Mouse (Mus musculus) olfactory bulb, adult 2 months (tissue): Measurements from ENCODE around the gene Rin2. TPM values are rescaled to one million over a fixed set of nuclear protein-coding genes. Genes with fewer than 3 reads are reported as not detected.
A peak's percentile ranks its signal among the peaks of the same experiment; 100 is the strongest.

Experiments
- H3K27ac ChIP-seq: fragments of 200-500 bp; 2 replicates; pipeline ENCODE4 v1.5.1; 2012; ENCODE audit warnings: low read depth, low read length; ENCODE audit not compliant: insufficient read depth
- H3K4me1 ChIP-seq: fragments of 200-500 bp; 2 replicates; pipeline ENCODE4 v1.6.1; 2012; ENCODE audit warnings: low read length; ENCODE audit not compliant: control insufficient read depth, insufficient read depth
- H3K4me3 ChIP-seq: fragments of 200-500 bp; 2 replicates; pipeline ENCODE4 v1.5.1; 2012; ENCODE audit warnings: mild to moderate bottlenecking, low read depth, low read length, moderate library complexity; ENCODE audit not compliant: insufficient read depth
- CTCF ChIP-seq: fragments of 200-500 bp; IDR thresholded peaks from 2 replicates; pipeline ENCODE4 v1.5.1; 2012; ENCODE audit warnings: low read depth, mild to moderate bottlenecking, low read length, moderate library complexity; ENCODE audit not compliant: insufficient read depth
- POLR2A ChIP-seq: fragments of 200-500 bp; IDR thresholded peaks from 2 replicates; pipeline ENCODE4 v1.6.1; 2012; ENCODE audit warnings: mild to moderate bottlenecking, low read depth, low read length, moderate library complexity; ENCODE audit not compliant: insufficient read depth
- WGBS: fragments of 180-500 bp; shearing (Covaris S2); methylation state at CpG from one replicate; pipeline ENCODE4 v1.1.7; 2018; 5-methylcytosine and 5-hydroxymethylcytosine counted together
- polyA plus RNA-seq: library from polyadenylated mRNA; stranded (reverse); fragments of >200 nt; gene quantifications from 2 replicates; pipeline ENCODE4 v1.2.4, GENCODE M21; 2012; ENCODE audit warnings: low replicate concordance; ENCODE audit not compliant: missing spikeins, insufficient read depth, insufficient read length

Rin2 gene
- polyA plus RNA-seq, 1 experiment, result not detected

DNA sequence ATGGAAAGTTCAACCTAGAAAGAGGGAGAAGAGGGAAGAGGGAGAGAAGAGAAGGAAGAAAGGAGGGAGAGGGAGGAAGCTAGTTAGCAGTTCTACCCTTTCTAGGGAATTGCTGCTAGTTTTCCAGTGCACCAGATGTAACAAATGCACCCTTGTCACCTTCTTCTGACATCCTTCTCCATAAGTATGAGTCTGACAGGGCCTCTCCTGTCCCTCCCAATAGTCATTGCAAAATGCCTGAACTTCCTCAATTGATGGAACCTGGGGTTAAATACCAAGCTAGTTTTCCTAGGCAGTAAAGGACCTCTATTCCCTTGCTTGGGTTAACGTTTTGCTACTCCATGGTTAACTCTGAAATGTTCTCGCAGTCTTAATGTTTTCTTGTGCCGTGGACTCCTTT, 149.7 kb downstream of the Rin2 start:
- WGBS, result 90% methylated on average over 3 of the region's 3 CpGs

DNA sequence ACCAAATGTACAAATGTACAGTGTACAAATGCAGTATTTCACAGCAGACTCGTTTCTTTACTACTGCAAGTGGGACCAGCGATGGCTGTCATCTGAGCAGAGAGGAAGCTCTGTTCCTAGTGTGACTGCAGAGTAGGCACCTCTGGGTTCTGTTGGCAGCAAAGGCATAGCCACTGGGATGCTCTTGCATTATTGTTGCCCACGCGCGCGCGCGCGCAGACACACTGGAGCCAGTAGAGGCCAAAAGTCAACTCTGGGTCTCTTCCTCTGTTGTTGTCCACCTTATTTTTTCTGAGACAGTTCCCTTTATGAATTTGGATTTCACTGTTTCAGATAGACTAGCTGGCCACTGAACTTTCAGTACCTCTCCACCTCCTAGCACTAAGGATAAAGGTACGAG, 150.2 kb downstream of the Rin2 start:
- Histone ChIP-seq H3K4me3 (no peak overlapping the region), H3K27ac (no peak overlapping the region), H3K4me1 (no peaks in the 10 kb centered on the region)
- TF ChIP-seq CTCF, result no peak
- no peak for TF ChIP-seq POLR2A
- WGBS, result 97% methylated on average over 10 of the region's 10 CpGs

More for the DNA sequence above, 149.7 kb downstream of the Rin2 start:
- Histone ChIP-seq H3K27ac (no peak overlapping the region), H3K4me3 (no peak overlapping the region), H3K4me1 (no peaks in the 10 kb centered on the region)
- TF ChIP-seq CTCF (no peak), POLR2A (no peak)

DNA sequence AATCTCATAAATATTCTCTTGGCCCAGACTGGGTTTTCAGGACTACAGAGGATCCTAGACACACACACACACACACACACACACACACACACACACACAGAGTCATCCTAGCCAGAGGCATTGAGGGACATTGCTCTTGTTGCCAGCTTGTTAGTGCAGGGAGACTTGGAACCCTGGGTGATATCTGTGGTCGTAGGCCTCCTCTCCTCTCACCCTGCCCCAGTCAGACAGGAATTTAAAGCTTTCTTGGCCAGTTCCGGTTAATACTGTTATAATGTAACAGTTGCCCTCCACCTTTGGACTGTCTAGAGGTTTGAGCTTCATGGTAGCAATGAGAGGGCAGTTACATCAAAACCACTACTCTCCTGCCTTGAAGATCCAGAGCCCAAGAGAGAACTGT, 152.9 kb downstream of the Rin2 start:
- H3K4me1 ChIP-seq, result peaks cover 7% of the 10 kb centered on the region
- no peak overlapping the region for H3K4me3 ChIP-seq
- TF ChIP-seq CTCF (no peak), POLR2A (no peak)
- 78% methylated on average over 2 of the region's 2 CpGs for WGBS
- H3K27ac ChIP-seq, result no peak overlapping the region

DNA sequence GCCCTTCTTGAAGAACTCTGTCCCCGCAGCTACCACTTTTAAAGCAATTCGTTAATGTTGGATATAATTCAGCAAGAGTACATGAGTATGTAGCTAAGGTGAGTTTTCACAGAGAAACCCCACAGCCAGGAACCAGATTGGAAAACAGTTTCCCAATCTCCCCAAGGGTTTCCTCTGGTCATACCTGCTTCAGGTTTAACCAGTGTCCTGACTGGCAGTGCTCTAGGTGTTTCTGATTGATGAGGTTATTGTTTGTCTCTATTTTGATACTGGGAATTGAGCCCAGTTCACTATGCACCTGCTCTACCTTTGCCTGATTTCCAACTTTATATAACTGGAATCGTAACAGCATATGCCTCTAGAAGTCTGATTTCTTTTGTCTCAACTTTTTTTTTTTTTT, 153.6 kb downstream of the Rin2 start:
- Histone ChIP-seq H3K27ac (no peak overlapping the region), H3K4me1 (peaks cover 7% of the 10 kb centered on the region), H3K4me3 (no peak overlapping the region)
- WGBS, result 88% methylated on average over 3 of the region's 3 CpGs
- no peak for TF ChIP-seq CTCF
- no peak for TF ChIP-seq POLR2A

DNA sequence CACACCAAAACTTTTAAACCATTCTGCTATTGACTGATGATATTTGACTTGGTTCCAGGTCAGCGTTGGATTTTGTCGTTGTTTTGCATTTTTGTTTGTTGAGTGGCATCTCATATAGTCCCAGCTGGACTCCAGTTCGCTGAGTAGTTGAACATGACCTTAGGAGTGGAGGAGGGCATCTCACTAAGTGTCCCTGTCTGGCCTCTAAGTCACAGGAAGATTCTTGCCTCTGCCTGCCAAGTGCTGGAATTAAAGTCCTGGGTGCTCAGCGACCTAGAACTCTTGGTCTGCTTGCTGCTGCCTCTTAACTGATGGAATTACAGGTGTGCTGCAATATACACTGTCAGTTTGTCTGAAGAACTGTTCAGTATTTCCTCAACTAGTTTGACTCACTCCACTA, 154.2 kb downstream of the Rin2 start:
- H3K4me1 ChIP-seq, result peaks cover 7% of the 10 kb centered on the region
- H3K27ac ChIP-seq, result no peak overlapping the region
- TF ChIP-seq CTCF (no peak), POLR2A (no peak)
- H3K4me3 ChIP-seq, result no peak overlapping the region
- WGBS, result 87% methylated on average over 4 of the region's 4 CpGs

DNA sequence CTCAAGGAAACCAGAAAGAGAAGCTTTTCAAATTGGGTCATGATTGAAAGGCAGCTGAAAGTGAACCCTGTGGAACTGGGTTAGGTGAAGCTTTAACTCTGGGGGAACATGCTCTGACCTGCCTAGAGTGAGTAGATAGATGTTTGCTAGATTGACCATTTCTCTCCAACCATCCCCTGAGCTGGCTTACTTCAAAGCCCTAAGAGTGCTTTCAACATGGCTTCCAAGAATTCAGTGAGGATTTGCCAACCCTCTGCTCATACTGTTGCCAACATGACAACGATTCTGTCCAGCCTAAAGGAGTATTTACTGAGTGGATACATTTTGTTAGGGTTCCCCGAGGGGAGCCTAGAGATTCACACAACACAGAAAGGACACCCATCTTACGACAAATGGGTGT, 155.4 kb downstream of the Rin2 start:
- Histone ChIP-seq H3K4me3 (no peak overlapping the region), H3K4me1 (peaks cover 7% of the 10 kb centered on the region), H3K27ac (no peak overlapping the region)
- 76% methylated on average over 3 of the region's 3 CpGs for WGBS
- TF ChIP-seq CTCF (no peak), POLR2A (no peak)

DNA sequence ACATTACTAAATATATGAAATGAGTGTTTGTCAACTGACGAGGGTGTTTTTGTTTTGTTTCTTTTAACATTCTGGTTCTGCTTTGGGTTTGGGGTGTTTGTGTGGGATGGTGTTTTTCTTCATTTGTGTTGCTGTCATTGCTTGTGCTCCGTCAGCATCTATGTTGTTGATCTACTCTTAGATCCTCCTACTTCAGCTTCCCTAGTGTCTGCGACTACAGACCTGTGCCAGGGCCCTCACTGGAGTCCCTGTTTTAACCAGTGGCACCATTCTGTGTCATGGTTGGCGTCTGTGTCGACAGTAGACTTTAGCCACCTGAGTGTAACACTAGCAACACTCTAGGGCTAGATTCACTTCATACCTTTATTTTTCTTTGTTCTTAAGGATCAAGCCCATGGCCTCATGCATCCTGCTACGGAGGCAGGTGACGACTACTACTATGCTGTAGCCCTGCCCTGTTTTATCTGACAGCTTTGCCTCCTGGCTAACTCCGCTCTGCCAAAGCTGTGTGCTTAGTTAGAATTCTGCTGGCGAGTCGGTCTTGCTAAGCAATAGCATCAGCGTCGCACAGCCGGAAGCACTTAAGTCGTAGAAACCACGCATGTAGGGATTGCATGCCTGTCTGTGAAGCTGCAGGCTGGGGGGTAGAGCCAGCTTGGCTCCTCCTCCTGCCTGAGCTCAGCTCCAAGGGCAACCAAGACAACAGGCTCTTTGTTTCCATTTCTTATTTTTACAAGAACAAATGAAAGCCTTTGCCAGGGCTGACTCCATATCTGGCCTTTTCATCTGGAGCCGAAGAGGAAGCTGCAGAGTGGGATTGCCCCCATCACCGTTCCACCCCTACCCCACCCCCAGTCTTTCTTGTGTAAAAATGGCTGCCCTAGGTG, 157.2 kb downstream of the Rin2 start:
- WGBS, result 24% methylated on average over 17 of the region's 17 CpGs
- no peak; the same call in 1 of the 2 replicates for TF ChIP-seq POLR2A
- TF ChIP-seq CTCF, result no peak
- Histone ChIP-seq H3K4me1 (peaks cover 7% of the 10 kb centered on the region), H3K27ac (peak overlapping the region; percentile 80), H3K4me3 (peak overlapping the region; percentile 13; the same call in 1 of the 2 replicates)

DNA sequence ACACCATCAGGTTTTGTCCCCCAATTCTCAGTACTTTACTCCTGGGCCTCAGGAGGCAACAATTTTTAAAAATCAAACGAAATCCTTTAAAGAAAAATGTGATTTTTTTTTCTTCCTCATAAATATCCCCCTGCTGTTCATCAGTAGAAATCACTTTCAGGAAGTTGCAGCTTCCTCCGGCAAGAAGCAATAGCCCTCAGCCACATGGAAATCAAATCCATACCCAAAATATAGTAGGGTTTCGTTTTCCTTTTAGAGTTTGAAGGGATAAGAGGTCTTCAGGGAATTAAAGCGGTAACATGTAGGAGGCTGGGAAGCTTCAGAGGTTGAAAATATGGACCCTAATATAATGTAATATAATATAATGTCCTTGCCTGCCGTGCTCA, 157.8 kb downstream of the Rin2 start:
- TF ChIP-seq CTCF (no peak), POLR2A (no peak)
- Histone ChIP-seq H3K27ac (peak overlapping the region; percentile 29; the same call in 1 of the 2 replicates), H3K4me1 (peaks cover 7% of the 10 kb centered on the region), H3K4me3 (no peak overlapping the region)
- 62% methylated on average over 5 of the region's 5 CpGs for WGBS

DNA sequence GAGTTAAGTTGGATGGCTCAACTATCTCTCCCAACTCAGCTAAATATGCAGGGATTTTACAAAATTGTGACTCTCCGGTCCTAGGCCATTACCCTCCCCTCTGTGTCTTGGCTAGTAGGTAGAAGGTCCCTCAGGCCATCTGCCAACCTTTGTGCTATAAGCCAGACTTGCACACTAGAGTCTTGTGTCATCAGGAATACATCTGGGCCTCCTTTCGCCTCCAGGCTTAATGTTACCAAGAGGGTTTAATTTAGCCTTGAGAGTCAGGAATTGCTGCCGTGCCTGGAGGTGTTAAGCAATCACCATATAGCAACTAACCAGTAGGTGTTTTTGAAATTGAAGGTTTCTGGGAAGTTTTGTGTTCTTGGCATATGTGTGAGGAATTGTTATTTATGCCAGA, 158.3 kb downstream of the Rin2 start:
- 63% methylated on average over 3 of the region's 3 CpGs for WGBS
- no peak overlapping the region for H3K27ac ChIP-seq
- H3K4me3 ChIP-seq, result no peak overlapping the region
- TF ChIP-seq CTCF, result no peak
- no peak for TF ChIP-seq POLR2A
- H3K4me1 ChIP-seq, result peaks cover 7% of the 10 kb centered on the region
